Mouse (Mus musculus) urinary bladder, postnatal 10 days (tissue): Measurements from ENCODE around the gene Ywhah.

Experiments used
- DNase-seq: peaks from one replicate; pipeline ENCODE4 v3.0.0; 2022; ENCODE audit warnings: low spot score

Gene Ywhah

DNA sequence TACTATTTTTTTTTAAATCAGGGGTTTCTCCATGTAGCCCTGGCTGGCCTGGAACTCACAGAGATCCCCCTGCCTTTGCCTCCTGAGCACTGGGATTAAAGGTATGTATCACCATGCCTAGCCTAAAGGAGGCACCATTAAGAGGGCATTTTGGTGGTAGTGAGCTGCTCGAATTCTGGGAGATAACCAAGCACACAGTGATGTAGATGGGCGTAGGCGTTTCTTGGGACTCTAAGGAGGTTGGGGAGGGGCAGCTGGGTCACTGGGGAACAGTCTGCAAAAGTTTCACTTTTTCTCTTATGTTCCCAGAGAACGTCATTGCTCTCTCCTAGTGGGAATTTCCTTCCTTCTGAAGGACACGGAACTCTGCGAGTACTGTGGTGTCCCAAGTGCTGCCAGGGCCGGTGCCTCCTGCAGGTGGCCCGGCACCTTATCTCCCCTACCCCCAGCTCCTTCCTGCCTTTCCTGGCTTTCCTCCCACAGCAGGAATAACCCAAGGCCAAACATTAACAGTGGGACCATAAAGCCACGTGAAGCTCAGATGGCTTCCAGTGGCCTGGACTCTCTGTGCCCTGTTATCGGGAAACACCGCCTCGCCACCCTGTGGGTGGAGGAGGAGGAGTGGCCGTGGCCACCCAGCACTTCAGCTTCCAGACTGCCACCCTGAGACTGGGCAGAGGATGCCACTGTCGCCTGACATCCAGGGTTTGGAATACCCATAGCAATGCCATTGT, 34.4 kb downstream of the Ywhah start:
- DNase-seq = no peak

DNA sequence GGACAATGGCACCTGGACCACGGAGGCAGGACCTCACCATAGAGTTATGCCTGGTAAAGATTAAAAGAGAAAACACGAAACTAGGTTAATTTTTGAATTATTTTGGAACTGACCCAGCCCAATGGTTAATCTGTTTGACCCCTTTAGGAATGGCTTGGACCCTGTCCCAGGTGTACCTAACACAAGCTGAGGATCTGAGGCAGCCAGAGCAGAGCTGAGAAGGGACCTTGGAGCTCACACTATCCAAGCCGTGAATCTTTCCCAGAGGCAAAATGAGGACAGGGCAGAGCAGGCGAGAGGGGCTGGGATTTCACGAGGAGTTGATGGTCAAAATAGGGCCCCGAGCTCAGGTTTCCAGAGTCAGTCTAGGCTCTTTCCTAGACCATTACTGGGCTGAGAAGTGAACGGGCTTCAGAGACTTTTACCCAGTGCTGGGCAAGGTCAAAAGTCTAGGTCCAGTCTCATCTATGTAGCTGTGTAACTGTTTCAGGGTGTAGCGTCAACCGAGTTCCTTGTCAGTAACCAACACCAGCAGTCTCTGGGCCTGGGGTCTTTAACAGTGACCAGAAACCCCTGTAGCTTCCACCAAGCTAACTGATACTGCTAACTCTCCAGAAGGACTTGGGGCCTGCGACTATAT, 37.6 kb downstream of the Ywhah start:
- DNase-seq = no peak

DNA sequence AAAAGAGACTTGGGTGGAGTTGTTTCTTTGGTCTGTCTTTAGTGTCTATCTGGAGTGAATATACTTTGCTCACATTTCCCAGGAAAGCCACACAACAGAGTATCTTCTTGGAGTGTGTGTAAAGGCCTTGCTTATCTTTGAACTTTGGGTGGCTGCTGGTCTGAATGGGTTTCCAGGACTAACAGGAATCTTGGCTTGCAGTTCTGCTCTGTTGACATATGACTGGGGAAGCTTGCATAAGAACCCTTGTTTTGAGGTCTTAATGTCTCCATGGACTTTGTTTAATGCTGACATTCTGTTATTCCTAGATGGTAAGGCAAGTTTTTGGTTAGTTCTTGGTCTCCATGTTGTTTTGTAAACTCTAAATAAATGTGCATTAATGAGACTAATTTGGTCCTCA, 51.5 kb downstream of the Ywhah start:
- DNase-seq = no peak

DNA sequence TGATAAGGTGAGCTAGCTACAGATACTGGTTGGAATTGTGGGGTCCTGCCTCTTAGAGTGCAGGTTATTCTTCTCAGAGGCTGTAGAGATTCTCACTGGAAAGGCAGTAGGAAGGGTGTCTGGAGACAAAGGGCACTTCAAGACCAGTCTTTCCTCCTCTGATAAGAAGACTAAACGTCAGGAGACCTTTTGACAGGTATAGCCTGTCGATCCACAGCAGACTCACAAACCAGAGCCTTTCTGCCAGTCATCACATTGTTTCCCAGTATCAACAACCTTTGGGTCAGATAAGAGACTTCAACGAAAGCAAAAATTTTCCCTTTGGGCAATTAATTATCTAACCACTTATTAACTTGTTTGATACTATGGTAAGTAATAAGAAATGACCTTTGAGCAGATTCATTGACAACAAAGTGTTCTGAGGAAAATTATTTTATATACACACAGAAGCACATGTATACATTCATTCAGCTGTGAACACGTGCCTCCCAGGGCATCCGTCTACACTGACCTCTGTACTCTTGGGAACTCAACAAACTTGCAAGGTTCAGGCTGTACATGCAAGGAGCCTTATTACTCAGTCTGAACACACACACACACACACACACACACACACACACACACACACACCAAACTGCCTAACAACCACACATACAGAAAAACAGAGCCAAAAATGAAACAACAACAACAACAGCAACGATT, 58.0 kb downstream of the Ywhah start:
- DNase-seq = no peak
